Mouse (Mus musculus): ENCODE results near the gene Fam118a.

DNA sequence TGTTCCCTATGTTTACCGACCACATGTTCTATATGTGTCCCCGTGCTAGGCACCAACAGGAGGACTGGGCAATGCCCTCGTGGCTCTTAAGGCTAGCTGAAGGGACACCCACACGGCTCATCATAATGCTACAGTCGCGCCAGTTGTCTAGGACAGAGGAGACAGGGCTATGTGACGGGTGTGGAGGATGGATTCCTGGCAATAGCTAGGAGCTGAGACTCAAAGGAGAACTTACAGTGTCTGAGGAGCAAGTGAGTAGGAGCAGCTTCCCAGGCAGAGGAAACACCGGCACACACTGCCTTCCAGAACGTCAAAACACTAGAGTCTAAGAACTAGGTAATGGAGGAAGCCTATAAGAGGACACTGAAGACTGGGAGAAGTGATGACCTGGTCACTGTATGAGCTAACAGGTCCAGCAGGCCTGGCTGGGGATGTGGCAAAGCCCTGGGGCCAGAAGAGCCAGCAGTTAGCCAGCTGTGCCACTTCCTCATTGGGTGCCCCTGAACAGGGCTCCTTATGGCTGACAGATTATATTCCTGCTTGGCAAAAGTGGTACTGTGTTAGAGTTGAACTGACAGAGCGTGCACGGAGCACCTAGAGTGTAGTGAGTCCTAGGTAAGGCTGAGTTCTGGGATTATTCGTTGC, 43.1 kb upstream of the Fam118a start:
- no peak for TF ChIP-seq CTCF (IDR thresholded peaks at IDR 0.05; ENCODE audit: control insufficient read depth, insufficient read depth, insufficient read length)
- no peak for TF ChIP-seq USF1 (IDR thresholded peaks at IDR 0.05; ENCODE audit: low read depth)
- no peak for TF ChIP-seq MYOG (IDR thresholded peaks at IDR 0.05; ENCODE audit: control insufficient read depth, extremely low read depth, insufficient read length)
- TF ChIP-seq CEBPB (IDR thresholded peaks at IDR 0.05; ENCODE audit: low read depth), result no peak
- TF ChIP-seq MYOD1 (IDR thresholded peaks at IDR 0.05; ENCODE audit: control insufficient read depth, insufficient read length, low read depth), result no peak
- no peak for TF ChIP-seq MAX (IDR thresholded peaks at IDR 0.05)
